Mouse (Mus musculus) adipocyte (in vitro differentiated cells): ENCODE data around the gene Rsrp1.

ENCODE experiments used
- DNase-seq: peaks from one replicate; pipeline ENCODE4 v3.0.0-alpha.2; 2016; ENCODE audit warnings: low spot score

Rsrp1 gene

DNA sequence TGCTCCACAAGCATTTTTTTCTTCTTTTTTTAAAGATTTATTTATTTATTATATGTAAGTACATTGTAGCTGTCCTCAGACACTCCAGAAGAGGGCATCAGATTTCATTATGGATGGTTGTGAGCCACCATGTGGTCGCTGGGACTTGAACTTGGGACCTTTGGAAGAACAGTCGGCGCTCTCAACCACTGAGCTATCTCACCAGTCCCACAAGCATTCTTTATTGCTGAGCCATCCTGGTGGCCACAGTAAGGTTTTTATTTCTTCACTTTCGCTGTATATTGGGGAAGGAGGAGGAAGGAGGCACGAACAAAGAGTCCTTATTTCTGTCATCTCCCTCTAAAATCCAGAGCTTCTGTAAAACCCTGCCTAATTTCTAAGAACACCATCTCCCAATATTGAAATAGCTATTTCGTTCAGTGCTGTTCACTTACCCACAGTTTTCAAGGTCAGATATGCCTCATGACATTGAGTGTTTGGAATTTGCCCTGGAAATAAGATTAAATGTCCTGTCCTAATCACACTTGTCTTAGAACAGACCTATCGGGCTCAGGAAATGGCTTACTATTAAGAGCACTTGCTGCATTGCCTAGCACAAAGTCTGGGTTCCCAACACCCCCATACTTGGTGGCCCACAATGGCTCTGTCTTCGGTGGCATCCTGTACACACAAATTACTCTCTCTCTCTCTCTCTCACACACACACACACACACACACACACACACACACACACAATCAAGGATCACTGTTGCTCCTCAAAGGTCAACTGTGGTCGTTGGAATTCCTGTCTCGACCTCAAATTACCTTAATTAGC lies 1.1 kb upstream of the Rsrp1 start:
- DNase-seq: no peak

DNA sequence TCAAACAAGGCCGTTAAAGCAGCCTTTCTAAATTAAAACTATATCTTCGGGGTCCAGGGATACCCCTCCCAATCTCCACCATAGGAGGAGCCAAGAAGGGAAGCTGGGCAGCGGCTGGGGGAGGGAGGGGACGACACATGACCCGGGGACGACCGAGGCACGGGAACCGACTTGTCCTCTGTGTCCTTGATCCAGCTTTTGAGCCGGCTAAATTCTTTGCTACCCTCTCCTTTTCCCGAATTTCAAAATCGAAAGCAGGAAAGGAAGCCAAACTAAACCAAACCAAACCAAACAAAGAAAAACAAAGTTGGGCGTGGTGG lies 507 bp upstream of the Rsrp1 start:
- DNase-seq: peak; percentile 80

DNA sequence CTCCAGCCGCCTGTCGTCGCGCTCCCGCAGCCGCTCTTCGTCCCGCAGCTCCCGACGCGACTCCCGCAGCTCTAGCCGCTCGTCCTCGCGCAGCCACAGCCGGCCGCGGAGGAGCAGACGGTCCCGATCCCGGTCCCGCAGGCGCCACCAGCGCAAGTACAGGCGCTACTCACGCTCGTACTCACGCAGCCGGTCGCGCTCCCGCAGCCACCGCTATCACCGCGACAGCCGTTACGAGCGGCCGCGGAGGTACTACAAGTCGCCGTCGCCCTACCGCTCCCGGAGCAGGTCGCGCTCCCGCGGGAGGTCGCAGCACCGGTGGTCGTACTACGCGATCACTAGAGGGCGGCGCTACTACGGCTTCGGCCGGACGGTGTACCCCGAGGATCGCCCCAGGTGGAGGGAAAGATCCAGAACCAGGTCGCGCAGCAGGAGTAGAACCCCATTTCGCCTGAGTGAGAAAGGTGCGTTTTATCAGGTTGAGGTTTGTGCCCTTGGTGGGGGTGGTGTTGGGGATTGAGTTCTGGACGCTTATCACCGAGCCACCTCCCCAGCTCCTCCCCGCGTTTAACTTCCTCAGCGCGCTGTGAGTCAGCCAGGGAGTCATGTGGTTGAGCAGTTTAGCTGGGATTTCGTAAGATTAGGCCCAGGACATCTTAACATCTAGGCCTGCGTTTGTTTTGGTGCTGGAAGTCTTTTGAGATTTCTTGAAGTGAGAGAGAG lies 788 bp downstream of the Rsrp1 start:
- DNase-seq: peak; percentile 90

DNA sequence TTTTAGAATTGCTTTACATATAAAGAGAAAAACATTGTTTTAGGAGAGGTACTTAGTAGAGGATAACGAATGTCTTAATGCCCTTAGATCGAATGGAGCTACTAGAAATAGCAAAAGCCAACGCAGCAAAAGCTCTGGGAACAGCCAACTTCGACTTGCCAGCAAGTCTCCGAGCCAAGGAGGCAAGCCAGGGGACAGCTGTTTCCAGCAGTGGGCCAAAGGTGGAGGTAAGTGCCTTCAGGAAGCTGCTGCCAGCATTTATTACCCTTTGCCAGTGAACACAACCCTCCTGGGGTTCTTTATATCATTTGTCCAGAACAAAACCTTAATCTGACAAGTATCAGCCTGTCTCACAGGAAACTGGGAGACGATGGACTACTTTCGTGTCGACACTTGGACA lies 1.8 kb downstream of the Rsrp1 start:
- peak; percentile 82 for DNase-seq

DNA sequence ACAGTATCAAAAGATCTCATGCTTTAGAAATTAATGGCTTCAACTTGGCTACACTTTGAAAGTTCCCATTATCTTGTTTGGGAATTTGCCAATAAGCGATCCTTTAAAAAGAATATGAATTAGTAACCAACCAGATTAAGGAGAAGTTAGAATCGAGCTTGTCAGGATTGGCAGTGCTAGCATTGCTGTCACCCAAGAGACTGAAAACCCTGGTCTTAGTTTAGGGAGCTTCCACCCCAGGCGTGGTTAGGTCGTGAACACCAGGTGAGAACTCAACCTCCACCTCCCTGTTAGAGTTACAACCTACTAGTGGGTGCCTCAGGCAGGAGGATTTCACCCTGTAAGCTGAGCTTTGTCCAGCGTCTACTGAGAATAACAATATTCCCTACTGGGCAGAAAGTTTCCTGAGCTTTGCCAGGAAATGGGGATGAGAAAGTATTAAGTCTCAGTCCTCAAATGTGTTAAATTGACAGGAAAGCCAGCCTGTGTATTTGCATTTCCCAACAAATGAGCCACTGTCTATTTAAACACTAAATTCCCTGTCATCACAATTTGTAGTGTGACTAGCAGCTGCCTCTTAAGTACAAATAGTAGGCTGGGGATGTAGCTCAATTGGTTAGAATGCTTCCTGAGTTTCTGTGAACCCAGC lies 4.5 kb downstream of the Rsrp1 start:
- peak; percentile 51 for DNase-seq

DNA sequence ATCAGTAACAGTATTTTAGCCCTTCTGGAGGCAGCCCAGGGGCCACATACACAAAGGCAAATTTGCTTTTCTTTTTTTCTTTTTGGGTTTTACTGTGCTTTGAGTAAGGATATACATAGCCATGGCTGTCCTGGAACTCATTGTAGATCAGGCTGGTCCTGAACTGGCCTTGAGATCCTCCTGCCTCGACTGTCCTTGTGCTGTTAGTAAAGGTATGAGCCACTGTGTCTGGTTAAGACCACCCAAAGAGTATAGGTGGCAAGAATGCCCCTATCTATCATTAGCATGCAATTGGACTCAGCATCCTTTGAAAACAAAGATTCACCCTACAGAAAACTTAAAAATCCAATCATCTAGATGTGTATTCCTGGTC lies 5.1 kb downstream of the Rsrp1 start:
- no peak for DNase-seq

DNA sequence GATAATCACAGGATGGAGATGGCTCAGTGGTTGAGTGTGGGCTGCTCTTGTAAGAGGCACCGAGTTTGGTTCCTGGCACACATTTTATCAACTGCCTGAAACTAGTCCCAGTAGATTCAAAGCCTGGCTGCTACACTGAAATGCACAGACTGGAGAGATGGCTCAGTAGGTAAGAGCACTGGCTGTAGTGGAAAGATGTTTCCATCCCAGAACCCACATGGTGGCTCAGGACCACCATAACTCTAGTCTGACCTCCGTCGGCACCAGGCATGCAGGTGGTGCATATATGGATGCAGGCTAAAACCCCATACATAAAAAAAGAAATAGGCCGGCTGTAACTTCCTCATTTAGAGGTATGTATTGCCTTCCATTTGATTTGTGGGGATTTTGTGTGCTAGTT lies 6.1 kb downstream of the Rsrp1 start:
- peak; percentile 49 for DNase-seq

DNA sequence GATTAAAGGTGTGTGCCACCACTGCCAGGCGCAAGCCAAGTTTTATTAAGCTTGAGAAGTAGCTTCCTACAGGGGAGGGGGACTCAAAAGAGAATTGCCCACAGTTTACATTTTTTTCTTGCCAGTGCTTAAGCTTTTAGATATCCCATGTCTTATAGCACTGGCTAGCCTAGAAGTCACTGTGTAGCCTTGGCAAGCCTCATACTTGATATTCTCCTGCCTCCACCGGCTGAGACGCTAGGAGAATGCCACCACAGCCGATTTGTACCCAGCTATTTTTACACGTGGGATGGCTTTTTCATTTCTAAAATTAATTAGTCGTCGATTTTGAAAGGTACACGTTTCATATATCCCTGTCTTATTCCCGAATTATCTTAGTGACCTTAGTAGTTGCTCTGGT lies 6.8 kb downstream of the Rsrp1 start:
- no peak for DNase-seq

DNA sequence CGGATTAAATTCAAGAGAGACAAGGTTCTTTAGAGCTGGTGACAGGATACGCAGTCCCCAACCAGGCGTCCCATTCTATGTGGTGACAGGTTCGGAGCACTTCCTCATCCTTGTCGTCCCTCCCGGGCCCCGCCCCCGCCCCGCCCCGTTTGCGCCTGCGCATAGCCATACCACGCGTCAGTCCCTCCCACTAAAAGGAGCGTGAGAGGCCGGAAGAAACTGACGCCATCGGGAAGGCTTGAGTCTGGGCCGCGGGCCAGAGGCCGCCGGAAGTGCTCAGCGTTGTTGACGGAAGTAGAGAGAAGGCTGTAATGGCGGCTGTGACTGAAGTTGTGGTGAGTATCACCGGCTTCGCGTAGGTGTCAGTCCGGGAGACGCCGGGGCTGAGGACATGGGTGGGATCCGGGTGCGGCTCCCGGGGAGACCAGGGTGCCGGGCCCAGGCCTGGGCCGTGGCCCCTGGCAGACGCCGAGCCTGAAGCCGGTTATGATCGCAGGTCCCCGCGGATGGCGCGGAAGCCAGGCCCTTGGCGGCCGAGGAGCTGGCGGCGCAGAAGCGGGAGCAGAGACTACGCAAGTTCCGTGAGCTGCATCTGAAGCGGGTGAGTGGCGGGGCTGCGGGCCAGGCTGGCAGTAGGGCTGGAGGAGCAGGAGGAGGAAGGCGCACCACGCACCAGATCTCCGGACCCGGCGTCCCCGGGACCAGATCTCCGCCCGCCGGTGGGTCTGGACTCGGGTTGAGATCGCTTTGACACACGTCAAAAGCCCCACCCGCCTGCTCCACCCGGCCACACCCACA lies 7.5 kb downstream of the Rsrp1 start, which contains the start of gene Syf2:
TSS of gene Syf2 (plus strand) at position 215 of the 798 bp plus-strand sequence.
- DNase-seq: peak; percentile 98

DNA sequence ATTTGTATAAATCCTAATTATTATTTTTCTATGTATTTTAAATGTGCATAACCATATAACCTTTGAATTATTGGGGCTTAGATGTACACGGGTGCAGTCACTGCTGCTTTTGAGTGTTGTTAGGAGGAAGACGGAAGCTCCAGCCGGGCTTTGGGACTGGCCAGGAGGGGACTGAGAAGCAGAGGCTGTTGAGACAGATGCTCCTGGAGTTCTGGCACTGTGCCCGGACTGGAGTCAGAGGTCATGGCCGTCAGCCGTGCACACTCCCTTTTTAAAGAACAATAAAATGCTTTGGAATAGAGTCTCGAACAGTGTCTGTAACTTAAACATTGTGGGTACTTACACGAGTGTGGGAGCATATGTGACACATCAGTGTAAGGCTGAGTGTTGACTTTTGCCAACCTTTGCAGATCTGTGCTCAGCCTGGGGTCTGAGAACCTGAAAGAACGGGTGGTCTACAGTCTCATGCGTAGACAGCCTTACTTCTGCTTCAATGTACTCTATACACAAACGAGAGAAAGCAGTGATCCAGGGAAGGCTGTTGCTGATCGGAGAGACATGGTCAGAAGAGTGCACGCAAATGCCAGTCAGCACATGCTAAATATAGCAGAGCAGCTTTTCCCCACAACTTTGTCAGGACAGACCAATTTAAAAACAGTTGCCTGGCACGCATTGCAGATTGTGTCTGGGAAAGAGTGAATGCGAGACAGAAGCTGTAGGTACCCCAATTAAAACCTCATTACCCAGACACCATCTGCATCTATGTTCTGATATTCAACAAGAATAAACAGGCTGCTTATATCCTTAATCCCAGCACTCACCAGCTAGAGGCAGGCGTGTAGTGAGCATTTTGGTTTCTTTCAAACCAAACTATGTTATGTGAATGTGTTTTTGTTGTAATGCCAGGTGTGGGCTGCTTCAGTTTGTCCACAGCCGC lies 14.1 kb downstream of the Rsrp1 start:
- peak; percentile 79 for DNase-seq

DNA sequence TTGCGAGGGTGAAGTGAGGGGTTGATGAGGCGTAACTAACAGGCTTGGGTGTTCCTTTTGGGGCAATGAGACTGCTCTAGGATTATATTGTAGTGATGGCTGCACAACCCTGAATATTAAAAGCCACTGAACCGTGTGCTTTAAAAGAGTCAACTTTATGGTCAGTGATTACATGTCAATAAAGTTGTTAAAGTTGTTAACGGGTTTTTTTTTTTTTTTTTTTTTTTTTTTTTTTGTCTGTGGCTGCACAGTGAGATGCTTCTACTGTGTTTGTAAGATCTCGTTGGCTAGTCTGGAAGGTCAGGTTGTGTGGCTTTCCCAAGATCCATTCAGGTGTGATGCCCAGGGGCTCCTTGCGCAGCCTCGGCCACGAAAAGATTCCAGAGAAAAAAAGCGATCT lies 16.5 kb downstream of the Rsrp1 start:
- no peak for DNase-seq

DNA sequence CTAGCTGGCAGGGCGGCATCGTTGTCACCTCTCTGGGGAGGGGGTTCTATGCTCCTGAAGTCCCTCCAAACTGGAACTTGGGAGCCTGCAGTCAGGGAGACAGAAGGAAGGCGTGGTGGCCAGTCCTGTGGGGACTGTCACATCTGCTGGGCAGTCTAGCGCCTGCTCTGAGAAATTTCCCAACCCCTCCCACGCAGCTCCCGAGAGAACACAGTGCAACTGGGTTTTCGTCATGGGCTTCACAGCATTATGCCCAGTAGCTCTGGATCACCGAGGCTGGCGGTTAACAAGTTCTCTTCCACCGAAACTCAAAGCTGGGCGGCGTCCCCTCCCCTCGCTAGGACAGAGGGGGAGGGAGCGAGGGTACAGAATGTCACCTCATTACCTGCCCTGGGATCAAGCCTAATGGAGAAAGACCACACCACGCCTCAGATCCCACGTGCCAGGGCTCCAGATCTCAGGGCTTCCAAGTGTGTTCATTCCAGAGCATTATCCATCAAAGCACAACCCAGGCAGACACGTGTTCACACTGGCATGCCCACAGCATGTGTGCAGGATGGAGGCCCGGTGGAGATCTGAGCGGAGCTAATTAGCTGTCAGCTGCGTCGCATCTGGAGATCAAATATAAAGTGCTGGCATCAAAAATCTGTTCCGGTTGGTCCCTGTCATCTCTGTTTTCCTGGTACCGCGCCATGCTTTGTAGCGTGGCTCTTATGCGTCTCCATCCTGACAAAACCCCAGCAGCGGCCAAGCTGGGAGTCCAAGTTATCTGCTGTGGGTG lies 20.6 kb downstream of the Rsrp1 start:
- DNase-seq: no peak

DNA sequence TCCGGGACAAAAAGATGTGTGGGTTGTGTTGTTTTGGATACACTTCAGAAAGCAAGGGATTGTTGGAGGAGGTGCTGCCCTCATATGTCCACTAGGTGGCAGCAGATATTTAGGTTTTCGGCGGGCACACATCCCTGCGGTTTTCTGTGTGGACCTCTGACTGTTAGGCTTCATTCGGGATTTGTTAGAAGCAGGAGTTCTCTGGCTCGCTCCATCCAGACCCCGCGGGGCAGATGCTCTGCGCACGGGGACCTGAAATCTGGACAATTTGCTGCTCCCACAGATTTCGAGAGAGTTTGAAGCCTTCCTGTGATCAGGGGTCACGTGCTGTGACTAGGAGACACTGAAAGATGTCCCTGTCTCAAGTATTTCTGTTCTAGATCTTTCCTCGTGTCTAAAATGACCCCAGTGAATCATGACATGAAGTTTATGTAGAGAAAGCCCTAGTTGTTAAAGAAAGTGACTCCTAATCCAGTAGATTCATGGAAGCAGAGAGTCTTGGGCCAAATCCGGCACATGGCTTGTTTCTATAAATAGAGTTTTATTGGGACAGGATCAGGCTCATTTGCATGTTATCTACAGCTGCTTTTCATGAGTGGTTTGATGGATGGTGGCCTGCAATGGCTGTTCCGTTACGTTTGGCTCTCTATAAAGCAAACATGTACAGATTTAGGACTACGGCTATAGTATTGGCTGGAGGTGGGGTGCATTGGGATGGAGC lies 22.8 kb downstream of the Rsrp1 start:
- peak; percentile 80 for DNase-seq

DNA sequence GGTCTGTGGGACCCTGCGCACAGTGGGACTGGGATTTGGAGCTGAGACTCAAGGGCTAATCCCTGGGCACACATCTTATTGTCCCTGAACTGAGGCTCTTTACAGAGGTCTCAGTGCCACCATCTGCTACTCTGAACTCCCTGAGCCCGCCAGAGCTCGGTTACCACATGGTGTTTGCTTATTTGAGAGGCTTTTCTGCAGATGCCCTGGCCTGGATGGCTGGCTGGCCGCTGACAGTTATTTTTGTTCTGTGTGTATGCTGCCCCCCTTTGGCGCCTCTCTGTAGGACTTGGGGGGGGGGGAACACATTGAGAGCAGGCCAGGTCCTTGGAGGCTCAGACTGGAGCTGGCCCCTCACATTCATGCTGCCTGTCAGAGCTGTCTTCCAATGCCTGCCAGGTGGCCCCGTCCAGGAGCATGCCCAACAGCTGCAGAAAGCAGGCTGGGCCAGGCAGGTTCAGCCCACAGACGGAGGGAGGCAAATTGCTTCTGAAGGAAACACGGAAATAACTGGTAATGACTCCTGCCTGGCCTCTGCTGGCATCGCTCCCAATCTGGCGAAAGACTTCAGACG lies 27.2 kb downstream of the Rsrp1 start:
- DNase-seq: peak; percentile 80

DNA sequence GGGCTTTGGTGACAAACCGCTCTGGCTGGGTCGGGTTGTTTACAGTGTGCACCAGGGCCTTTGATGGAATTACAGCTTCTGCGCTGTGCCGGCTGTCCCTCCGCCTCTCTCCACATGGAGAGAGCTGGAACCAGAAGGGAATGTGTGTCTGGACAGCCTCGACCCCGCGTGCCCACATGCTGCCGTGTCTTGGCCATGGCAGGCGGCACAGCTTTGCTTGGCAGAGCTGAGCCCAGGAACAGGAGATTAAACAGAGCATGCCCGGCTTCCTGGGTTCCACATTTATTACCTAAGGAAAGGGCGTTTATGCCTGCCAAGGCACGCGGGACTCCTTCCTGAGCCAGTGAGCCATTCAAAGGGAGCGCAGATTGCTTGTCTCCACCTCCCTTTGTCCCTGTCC lies 31.1 kb downstream of the Rsrp1 start:
- no peak for DNase-seq

DNA sequence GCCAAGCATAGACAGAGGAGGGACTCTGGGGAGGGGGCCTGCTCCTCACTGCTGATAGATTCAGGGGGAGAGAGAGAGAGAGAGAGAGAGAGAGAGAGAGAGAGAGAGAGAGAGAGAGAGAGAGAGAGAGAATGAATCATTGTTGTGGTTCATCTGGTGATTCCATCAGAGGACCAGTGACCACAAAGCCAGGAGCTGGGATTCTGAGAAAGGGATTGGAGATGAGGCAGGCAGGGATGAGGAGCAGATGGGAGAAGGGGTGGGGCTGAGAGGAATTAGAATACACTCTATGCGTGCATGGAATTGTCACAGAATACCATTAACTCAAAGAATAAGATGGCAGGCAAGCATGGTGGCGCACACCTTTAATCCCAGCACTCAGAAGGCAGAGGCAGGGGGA lies 31.8 kb downstream of the Rsrp1 start:
- DNase-seq: no peak

DNA sequence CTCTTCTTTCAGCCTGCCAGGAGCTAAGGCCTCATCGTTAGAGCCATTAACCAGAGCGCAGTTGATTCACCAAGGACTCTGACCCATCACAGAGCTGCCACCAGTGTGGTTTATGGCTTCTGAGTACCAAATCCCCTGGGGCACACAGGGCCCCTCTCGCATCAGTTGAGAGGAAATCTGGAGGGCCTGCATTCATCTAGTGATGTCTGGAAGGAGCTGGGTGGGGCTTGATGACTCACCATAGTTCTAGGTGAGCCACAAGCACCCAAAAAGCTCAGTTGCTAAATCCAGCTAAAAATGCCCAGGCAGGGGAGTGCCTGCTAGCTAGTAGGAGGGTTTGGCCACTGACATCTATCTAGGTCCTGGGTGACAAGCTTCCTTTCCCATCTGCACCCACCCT lies 32.5 kb downstream of the Rsrp1 start:
- DNase-seq: no peak

DNA sequence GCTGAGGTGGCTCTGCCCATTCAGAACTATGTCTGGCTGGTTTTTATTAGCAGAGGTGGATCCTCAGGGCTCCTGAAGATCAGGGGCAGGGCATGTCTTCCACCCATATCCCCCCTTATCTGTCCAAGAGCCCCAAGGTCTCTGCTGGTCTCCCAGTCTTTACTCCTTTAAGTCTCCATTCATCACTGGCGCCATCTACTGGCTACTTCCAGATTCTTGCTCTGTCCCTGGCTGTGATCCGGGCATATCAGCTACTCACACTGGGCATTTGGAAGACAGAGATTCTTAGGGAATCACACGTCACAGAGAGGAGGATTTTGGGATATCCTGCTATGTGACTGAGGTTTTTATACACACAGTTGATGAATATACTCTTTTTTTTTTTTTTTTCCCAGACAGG lies 32.9 kb downstream of the Rsrp1 start:
- peak; percentile 74 for DNase-seq

DNA sequence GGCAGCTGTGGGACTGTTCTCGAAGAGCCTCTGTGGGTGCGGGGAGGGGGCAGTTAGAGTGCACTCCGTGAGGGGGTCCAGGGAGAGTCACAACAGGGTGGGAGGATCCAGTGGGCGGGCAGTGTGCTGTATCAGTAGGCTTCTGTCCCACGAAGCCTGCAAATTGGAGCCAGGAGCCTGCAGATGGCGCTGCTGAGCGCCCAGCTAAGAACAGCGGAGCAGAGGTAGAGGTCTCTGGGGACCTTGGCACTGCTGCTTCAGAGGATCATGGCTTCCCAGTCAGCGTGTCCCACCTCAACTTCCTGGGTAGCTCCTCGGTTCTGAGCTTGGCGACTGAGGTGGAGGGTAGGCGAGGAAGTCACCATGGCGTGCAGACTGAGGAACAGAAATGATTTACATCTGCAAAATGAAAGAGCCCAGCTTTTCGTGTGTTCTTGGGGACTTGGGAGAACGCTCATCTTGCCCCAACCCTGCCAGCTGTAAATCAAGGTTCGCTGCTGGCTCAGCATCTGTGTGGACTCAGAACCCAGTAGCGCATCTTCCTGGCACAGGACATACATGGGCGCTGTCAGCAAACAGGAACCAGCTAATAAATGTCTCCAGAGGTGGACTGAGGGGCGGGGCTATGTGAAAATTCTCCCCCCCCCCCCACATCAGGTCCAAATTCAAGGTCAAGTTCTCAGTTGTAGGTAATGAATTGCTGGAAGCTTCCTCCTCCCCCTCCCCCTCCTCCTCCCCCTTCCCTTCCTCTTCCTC lies 39.8 kb downstream of the Rsrp1 start:
- DNase-seq: no peak
